Mouse (Mus musculus): ENCODE measurements around the gene Tnfrsf14.
A peak's percentile ranks its signal among the peaks of the same experiment; 100 is the strongest.

The Tnfrsf14 gene

GRCm38 (mm10) chr4:154880730-154881129 is 47.6 kb downstream of the Tnfrsf14 start:
- no peak for DNase-seq (ENCODE audit: low spot score in 2 of 2)

- peak; percentile 86 to 91 for DNase-seq (ENCODE audit: low spot score in 2 of 2)
Measured at GRCm38 (mm10) chr4:154877864-154878548, 50.4 kb downstream of the Tnfrsf14 start.

GRCm38 (mm10) chr4:154873186-154873585 is 55.2 kb downstream of the Tnfrsf14 start:
- DNase-seq (ENCODE audit: low spot score in 2 of 2): no peak

Measured in frontal cortex, postnatal 25 days (tissue).